Mouse (Mus musculus) forebrain, embryonic 13.5 days (tissue): ENCODE data around the gene 1810009A15Rik. TPM values are rescaled to one million over a fixed set of nuclear protein-coding genes. Genes with fewer than 3 reads are reported as not detected.
"Not testable (repeated sequence)": the region's sequence is repeated elsewhere in the genome, so short reads cannot be mapped to it uniquely, and the experiment has no call there.

Experiments
- ATAC-seq: fragments of 200-750 bp; cut with Nextera tagmentation; 2 replicates; pipeline ENCODE4 v1.8.0; 2017
- H3K27ac ChIP-seq: fragments of 300-500 bp; sonication (generic); 2 replicates; pipeline ENCODE4 v1.5.1; 2015; ENCODE audit warnings: inconsistent platforms, mild to moderate bottlenecking, moderate library complexity
- H3K27me3 ChIP-seq: fragments of 300-500 bp; sonication (generic); 2 replicates; pipeline ENCODE4 v1.6.1; 2015; ENCODE audit warnings: mild to moderate bottlenecking, inconsistent platforms
- H3K36me3 ChIP-seq: fragments of 300-500 bp; sonication (generic); 2 replicates; pipeline ENCODE4 v1.6.1; 2015; ENCODE audit warnings: mild to moderate bottlenecking, inconsistent platforms; ENCODE audit not compliant: poor library complexity, severe bottlenecking
- H3K4me1 ChIP-seq: fragments of 300-500 bp; sonication (generic); 2 replicates; pipeline ENCODE4 v1.6.1; 2015; ENCODE audit warnings: inconsistent platforms
- H3K4me2 ChIP-seq: fragments of 300-500 bp; sonication (generic); 2 replicates; pipeline ENCODE4 v1.6.1; 2015; ENCODE audit warnings: inconsistent platforms, mild to moderate bottlenecking, moderate library complexity
- H3K4me3 ChIP-seq: fragments of 300-500 bp; sonication (generic); 2 replicates; pipeline ENCODE4 v1.5.1; 2015; ENCODE audit warnings: mild to moderate bottlenecking, inconsistent platforms
- H3K9ac ChIP-seq: fragments of 300-500 bp; sonication (generic); 2 replicates; pipeline ENCODE4 v1.6.1; 2015; ENCODE audit warnings: mild to moderate bottlenecking, inconsistent platforms
- H3K9me3 ChIP-seq: fragments of 300-500 bp; sonication (generic); replicated peaks from 2 replicates; pipeline ENCODE4 v1.6.1; 2016; ENCODE audit warnings: inconsistent platforms
- WGBS: fragments of 180-500 bp; shearing (Covaris S2); methylation state at CpG from one replicate; pipeline ENCODE4 v1.1.7; 2015; 5-methylcytosine and 5-hydroxymethylcytosine counted together
- polyA plus RNA-seq: library from polyadenylated mRNA; unstranded; fragments of >200 nt; fragmentation: Nextera tagmentation; extraction: Ambion mirVana; gene quantifications from 2 replicates; pipeline ENCODE4 v1.2.1, GENCODE M21; 2015

Gene 1810009A15Rik
- polyA plus RNA-seq, 1 experiment from 2014 or later, result 97.7 TPM

- Histone ChIP-seq H3K4me1 (peaks cover 21% of the 10 kb centered on the region), H3K4me3 (peak overlapping the region; percentile 65; the same call in 1 of the 2 replicates), H3K27me3 (no peaks in the 10 kb centered on the region), H3K36me3 (peaks cover 14% of the 10 kb centered on the region), H3K9me3 (no peaks in the 10 kb centered on the region), H3K4me2 (peak overlapping the region; percentile 80; the same call in 1 of the 2 replicates), H3K9ac (no peak overlapping the region; the same call in 1 of the 2 replicates), H3K27ac (no peak overlapping the region; the same call in 1 of the 2 replicates)
- 68% methylated on average over 1 of the region's 1 CpGs for WGBS
- no peak for ATAC-seq
Measured at GRCm38 (mm10) chr19:8886916-8887584, 1.6 kb upstream of the 1810009A15Rik start.

- 13% methylated on average over 19 of the region's 19 CpGs for WGBS
- Histone ChIP-seq H3K27ac (peak overlapping the region; percentile 58; the same call in 1 of the 2 replicates), H3K4me2 (peak overlapping the region; percentile 80), H3K9ac (peak overlapping the region; percentile 83), H3K4me3 (peak overlapping the region; percentile 65), H3K27me3 (no peaks in the 10 kb centered on the region), H3K9me3 (no peaks in the 10 kb centered on the region), H3K4me1 (peaks cover 21% of the 10 kb centered on the region), H3K36me3 (peaks cover 14% of the 10 kb centered on the region)
- no peak for ATAC-seq
Measured at GRCm38 (mm10) chr19:8887585-8888463, 829 bp upstream of the 1810009A15Rik start.

- H3K27ac ChIP-seq, result peak within 1 kb of the TSS; percentile 78
- H3K9ac ChIP-seq, result peak within 1 kb of the TSS; percentile 96
- H3K4me2 ChIP-seq, result peak within 1 kb of the TSS; percentile 87
- H3K9me3 ChIP-seq, result no peaks in the 10 kb centered on the region
- H3K4me3 ChIP-seq, result peak within 1 kb of the TSS; percentile 93
- peaks cover 40% of the 10 kb centered on the region for H3K36me3 ChIP-seq
- peaks cover 31% of the 10 kb centered on the region for H3K4me1 ChIP-seq
- H3K27me3 ChIP-seq, result no peaks in the 10 kb centered on the region
- ATAC-seq, result peak; percentile 72
- 4% methylated on average over 49 of the region's 54 CpGs for WGBS
Measured at GRCm38 (mm10) chr19:8892829-8893766, 4.4 kb downstream of the 1810009A15Rik start, which contains the start of gene Ints5. Ints5 (plus strand) TSS chr19:8893005.

- Histone ChIP-seq H3K4me2 (no peak overlapping the region), H3K9ac (no peak overlapping the region), H3K36me3 (peaks cover 36% of the 10 kb centered on the region), H3K4me3 (0 out of 2 replicates have a peak overlapping the region, but pooled peaks have one; percentile 2), H3K27me3 (no peaks in the 10 kb centered on the region), H3K9me3 (no peaks in the 10 kb centered on the region), H3K4me1 (peaks cover 32% of the 10 kb centered on the region), H3K27ac (no peak overlapping the region)
- WGBS, result 92% methylated on average over 9 of the region's 9 CpGs
- ATAC-seq, result no peak
Measured at GRCm38 (mm10) chr19:8895397-8895960, 6.8 kb downstream of the 1810009A15Rik start.

- Histone ChIP-seq H3K36me3 (peaks cover 29% of the 10 kb centered on the region), H3K4me1 (peaks cover 32% of the 10 kb centered on the region)
- not testable (repeated sequence) for ATAC-seq, H3K27me3 ChIP-seq, H3K4me2 ChIP-seq, H3K9me3 ChIP-seq, H3K9ac ChIP-seq, H3K27ac ChIP-seq, H3K4me3 ChIP-seq
- 90% methylated on average over 5 of the region's 5 CpGs for WGBS
Measured at GRCm38 (mm10) chr19:8896231-8896630, 7.6 kb downstream of the 1810009A15Rik start.

GRCm38 (mm10) chr19:8897211-8897864, 8.7 kb downstream of the 1810009A15Rik start:
- H3K9me3 ChIP-seq, H3K27me3 ChIP-seq: not testable (repeated sequence)
- peak overlapping the region; percentile 97 for H3K4me3 ChIP-seq
- H3K4me2 ChIP-seq, result peak overlapping the region; percentile 91
- peak overlapping the region; percentile 96 for H3K9ac ChIP-seq
- H3K4me1 ChIP-seq, result peaks cover 32% of the 10 kb centered on the region
- 25% methylated on average over 21 of the region's 21 CpGs for WGBS
- peak overlapping the region; percentile 85 for H3K27ac ChIP-seq
- H3K36me3 ChIP-seq, result peaks cover 31% of the 10 kb centered on the region
- ATAC-seq, result peak; percentile 60

GRCm38 (mm10) chr19:8897865-8898495, 9.3 kb downstream of the 1810009A15Rik start, which contains the start of gene Ganab:
Ganab (plus strand) TSS chr19:8898071.
- Histone ChIP-seq H3K36me3 (peaks cover 36% of the 10 kb centered on the region), H3K9me3 (no peaks in the 10 kb centered on the region), H3K27me3 (no peaks in the 10 kb centered on the region), H3K27ac (peak within 1 kb of the TSS; percentile 85), H3K4me2 (peak within 1 kb of the TSS; percentile 91), H3K4me1 (peaks cover 32% of the 10 kb centered on the region), H3K9ac (peak within 1 kb of the TSS; percentile 96), H3K4me3 (peak within 1 kb of the TSS; percentile 97)
- under 1% methylated on average over 53 of the region's 53 CpGs for WGBS
- ATAC-seq, result peak; percentile 99

GRCm38 (mm10) chr19:8898576-8898975, 9.9 kb downstream of the 1810009A15Rik start:
- no peak for ATAC-seq
- 16% methylated on average over 13 of the region's 13 CpGs for WGBS
- Histone ChIP-seq H3K27me3 (no peaks in the 10 kb centered on the region), H3K27ac (peak overlapping the region; percentile 77), H3K9ac (peak overlapping the region; percentile 96), H3K9me3 (no peaks in the 10 kb centered on the region), H3K4me2 (peak overlapping the region; percentile 91), H3K4me3 (peak overlapping the region; percentile 97), H3K36me3 (peaks cover 42% of the 10 kb centered on the region), H3K4me1 (peaks cover 28% of the 10 kb centered on the region)

- Histone ChIP-seq H3K4me1 (peaks cover 23% of the 10 kb centered on the region), H3K36me3 (peaks cover 46% of the 10 kb centered on the region), H3K4me3 (peak overlapping the region; percentile 97), H3K4me2 (peak overlapping the region; percentile 91), H3K9me3 (no peaks in the 10 kb centered on the region), H3K27me3 (no peaks in the 10 kb centered on the region), H3K27ac (no peak overlapping the region), H3K9ac (peak overlapping the region; percentile 96)
- 61% methylated on average over 3 of the region's 3 CpGs for WGBS
- no peak for ATAC-seq
Measured at GRCm38 (mm10) chr19:8899079-8899478, 10.4 kb downstream of the 1810009A15Rik start.

GRCm38 (mm10) chr19:8903412-8903811, 14.8 kb downstream of the 1810009A15Rik start:
- H3K9ac ChIP-seq, result no peak overlapping the region
- 96% methylated on average over 5 of the region's 5 CpGs for WGBS
- peaks cover 12% of the 10 kb centered on the region for H3K4me1 ChIP-seq
- H3K27ac ChIP-seq, result no peak overlapping the region
- H3K36me3 ChIP-seq, result peaks cover 61% of the 10 kb centered on the region
- no peak overlapping the region for H3K4me2 ChIP-seq
- no peak overlapping the region for H3K4me3 ChIP-seq
- no peaks in the 10 kb centered on the region for H3K9me3 ChIP-seq
- no peak for ATAC-seq
- no peaks in the 10 kb centered on the region for H3K27me3 ChIP-seq
